Mouse (Mus musculus): Measurements from ENCODE around the gene Snip1.
A peak's percentile ranks its signal among the peaks of the same experiment; 100 is the strongest.

Snip1 gene

GRCm38 (mm10) chr4:125099458-125099857, 33.0 kb downstream of the Snip1 start:
- peak; percentile 93 for DNase-seq (ENCODE audit: low spot score)

- DNase-seq (ENCODE audit: low spot score) = no peak
Observed at GRCm38 (mm10) chr4:125101334-125101733, 34.9 kb downstream of the Snip1 start.

GRCm38 (mm10) chr4:125105354-125105753, 38.9 kb downstream of the Snip1 start:
- no peak for DNase-seq (ENCODE audit: low spot score)

- DNase-seq (ENCODE audit: low spot score) = peak; percentile 92
Observed at GRCm38 (mm10) chr4:125114638-125115037, 48.2 kb downstream of the Snip1 start.

GRCm38 (mm10) chr4:125115081-125115480, 48.6 kb downstream of the Snip1 start:
- peak; percentile 38 for DNase-seq (ENCODE audit: low spot score)

- DNase-seq (ENCODE audit: low spot score) = no peak
Observed at GRCm38 (mm10) chr4:125115710-125116089, 49.2 kb downstream of the Snip1 start.

GRCm38 (mm10) chr4:125116090-125116861, 49.8 kb downstream of the Snip1 start:
- no peak for DNase-seq (ENCODE audit: low spot score)

- DNase-seq (ENCODE audit: low spot score) = no peak
Observed at GRCm38 (mm10) chr4:125116929-125117328, 50.5 kb downstream of the Snip1 start.

- no peak for DNase-seq (ENCODE audit: low spot score)
Observed at GRCm38 (mm10) chr4:125117902-125118320, 51.4 kb downstream of the Snip1 start.

GRCm38 (mm10) chr4:125119070-125119469, 52.6 kb downstream of the Snip1 start:
- no peak for DNase-seq (ENCODE audit: low spot score)

- DNase-seq (ENCODE audit: low spot score) = no peak
Observed at GRCm38 (mm10) chr4:125119721-125120120, 53.2 kb downstream of the Snip1 start.

GRCm38 (mm10) chr4:125122431-125123278, 56.2 kb downstream of the Snip1 start:
- peak; percentile 68 for DNase-seq (ENCODE audit: low spot score)

- no peak for DNase-seq (ENCODE audit: low spot score)
Observed at GRCm38 (mm10) chr4:125123279-125123671, 56.8 kb downstream of the Snip1 start.
